Mouse (Mus musculus) liver, embryonic 11.5 days (tissue): Measurements from ENCODE around the gene Hexb. TPM values are rescaled to one million over a fixed set of nuclear protein-coding genes. Genes with fewer than 3 reads are reported as not detected.

ENCODE experiments used
- ATAC-seq: fragments of 200-750 bp; cut with Nextera tagmentation; replicated peaks from 2 replicates; pipeline ENCODE4 v1.8.0; 2017; ENCODE audit warnings: moderate number of reproducible peaks, mild to moderate bottlenecking, moderate TSS enrichment, moderate library complexity; ENCODE audit not compliant: low FRiP score
- DNase-seq: peaks from one replicate; pipeline ENCODE4 v3.0.0-alpha.2; 2017; ENCODE audit warnings: low spot score
- H3K27ac ChIP-seq: fragments of 300-500 bp; sonication (generic); 2 replicates; pipeline ENCODE4 v1.5.1; 2014; ENCODE audit warnings: mild to moderate bottlenecking, low read depth, low read length, control low read depth
- H3K27me3 ChIP-seq: fragments of 300-500 bp; sonication (generic); replicated peaks from 2 replicates; pipeline ENCODE4 v1.6.1; 2014; ENCODE audit warnings: low read length, mixed read lengths; ENCODE audit not compliant: control insufficient read depth, insufficient read depth
- H3K36me3 ChIP-seq: fragments of 300-500 bp; sonication (generic); 2 replicates; pipeline ENCODE4 v1.6.1; 2014; ENCODE audit warnings: mild to moderate bottlenecking, low read length, moderate library complexity, mixed read lengths; ENCODE audit not compliant: control insufficient read depth, insufficient read depth
- H3K4me1 ChIP-seq: fragments of 300-500 bp; sonication (generic); replicated peaks from 2 replicates; pipeline ENCODE4 v1.6.1; 2014; ENCODE audit warnings: low read length, mixed read lengths; ENCODE audit not compliant: control insufficient read depth, insufficient read depth
- H3K4me2 ChIP-seq: fragments of 300-500 bp; sonication (generic); 2 replicates; pipeline ENCODE4 v1.6.1; 2014; ENCODE audit warnings: mild to moderate bottlenecking, control low read depth, moderate library complexity
- H3K4me3 ChIP-seq: fragments of 300-500 bp; sonication (generic); 2 replicates; pipeline ENCODE4 v1.5.1; 2014; ENCODE audit warnings: low read depth, low read length, control low read depth
- H3K9ac ChIP-seq: fragments of 300-500 bp; sonication (generic); 2 replicates; pipeline ENCODE4 v1.6.1; 2014; ENCODE audit warnings: low read depth, low read length, control low read depth
- H3K9me3 ChIP-seq: fragments of 300-500 bp; sonication (generic); 2 replicates; pipeline ENCODE4 v1.6.1; 2016; ENCODE audit warnings: low read length, inconsistent platforms, mixed read lengths; ENCODE audit not compliant: control insufficient read depth
- WGBS: fragments of 180-500 bp; shearing (Covaris S2); extraction: QIAGEN DNeasy Blood & Tissue Kit; methylation state at CpG from one replicate; pipeline ENCODE4 v1.1.7; 2014; 5-methylcytosine and 5-hydroxymethylcytosine counted together
- polyA plus RNA-seq: library from polyadenylated mRNA; unstranded; fragments of >200 nt; fragmentation: Nextera tagmentation; extraction: Ambion mirVana; gene quantifications from 2 replicates; pipeline ENCODE4 v1.2.1, GENCODE M21; 2014

Gene Hexb
- polyA plus RNA-seq, 1 experiment from 2014 or later, result 21.8 TPM

GRCm38 (mm10) chr13:97233092-97233491 lies 34.9 kb upstream of the Hexb start:
- no peak overlapping the region for H3K4me3 ChIP-seq
- H3K27me3 ChIP-seq, result no peaks in the 10 kb centered on the region
- no peak overlapping the region for H3K9ac ChIP-seq
- WGBS, result 68% methylated on average over 2 of the region's 2 CpGs
- DNase-seq, result no peak
- no peaks in the 10 kb centered on the region for H3K4me1 ChIP-seq
- H3K9me3 ChIP-seq, result no peaks in the 10 kb centered on the region
- H3K27ac ChIP-seq, result no peak overlapping the region
- H3K36me3 ChIP-seq, result no peaks in the 10 kb centered on the region
- no peak overlapping the region for H3K4me2 ChIP-seq
- ATAC-seq, result no peak

GRCm38 (mm10) chr13:97230101-97230500 lies 31.9 kb upstream of the Hexb start:
- H3K4me3 ChIP-seq, result no peak overlapping the region
- H3K27ac ChIP-seq, result no peak overlapping the region
- no peak for DNase-seq
- 75% methylated on average over 3 of the region's 3 CpGs for WGBS
- no peaks in the 10 kb centered on the region for H3K27me3 ChIP-seq
- no peaks in the 10 kb centered on the region for H3K36me3 ChIP-seq
- no peak overlapping the region for H3K4me2 ChIP-seq
- H3K9ac ChIP-seq, result no peak overlapping the region
- H3K9me3 ChIP-seq, result no peaks in the 10 kb centered on the region
- no peak for ATAC-seq
- no peaks in the 10 kb centered on the region for H3K4me1 ChIP-seq

GRCm38 (mm10) chr13:97227795-97228194 lies 29.6 kb upstream of the Hexb start:
- H3K4me2 ChIP-seq, result no peak overlapping the region
- no peak for ATAC-seq
- H3K27me3 ChIP-seq, result no peaks in the 10 kb centered on the region
- no peaks in the 10 kb centered on the region for H3K9me3 ChIP-seq
- WGBS, result 81% methylated on average over 3 of the region's 3 CpGs
- no peak overlapping the region for H3K9ac ChIP-seq
- no peak overlapping the region for H3K4me3 ChIP-seq
- 0 out of 2 replicates have a peak, but pooled peaks cover 3% of the 10 kb centered on the region for H3K4me1 ChIP-seq
- no peaks in the 10 kb centered on the region for H3K36me3 ChIP-seq
- no peak for DNase-seq
- H3K27ac ChIP-seq, result no peak overlapping the region

- 70% methylated on average over 17 of the region's 17 CpGs for WGBS
- H3K36me3 ChIP-seq, result no peaks in the 10 kb centered on the region
- H3K4me1 ChIP-seq, result 0 out of 2 replicates have a peak, but pooled peaks cover 3% of the 10 kb centered on the region
- no peaks in the 10 kb centered on the region for H3K27me3 ChIP-seq
- ATAC-seq (no peak), DNase-seq (no peak)
- no peaks in the 10 kb centered on the region for H3K9me3 ChIP-seq
- no peak overlapping the region for H3K9ac ChIP-seq
- H3K4me2 ChIP-seq, result no peak overlapping the region
- H3K27ac ChIP-seq, result no peak overlapping the region
- no peak overlapping the region for H3K4me3 ChIP-seq
These were observed 27.0 kb upstream of the Hexb start for GRCm38 (mm10) chr13:97225130-97225529.

- Histone ChIP-seq H3K27me3 (no peaks in the 10 kb centered on the region), H3K4me2 (no peak overlapping the region), H3K27ac (no peak overlapping the region; the same call in 1 of the 2 replicates), H3K36me3 (no peaks in the 10 kb centered on the region), H3K9me3 (no peaks in the 10 kb centered on the region), H3K4me1 (0 out of 2 replicates have a peak, but pooled peaks cover 3% of the 10 kb centered on the region), H3K9ac (no peak overlapping the region), H3K4me3 (no peak overlapping the region)
- peak; percentile 60; the same call in 1 of the 2 replicates for ATAC-seq
- whole genome bisulfite sequencing, result 66% methylated on average over 10 of the region's 10 CpGs
- DNase-seq, result no peak
These were observed 26.3 kb upstream of the Hexb start for GRCm38 (mm10) chr13:97224341-97224982.

GRCm38 (mm10) chr13:97223856-97224255 lies 25.7 kb upstream of the Hexb start:
- ATAC-seq, result no peak
- H3K36me3 ChIP-seq, result no peaks in the 10 kb centered on the region

GRCm38 (mm10) chr13:97220022-97220421 lies 21.9 kb upstream of the Hexb start:
- no peak for ATAC-seq
- DNase-seq, result no peak

More at GRCm38 (mm10) chr13:97223856-97224255, 25.7 kb upstream of the Hexb start:
- Histone ChIP-seq H3K4me2 (no peak overlapping the region), H3K27ac (no peak overlapping the region), H3K4me3 (no peak overlapping the region), H3K9me3 (no peaks in the 10 kb centered on the region), H3K4me1 (0 out of 2 replicates have a peak, but pooled peaks cover 3% of the 10 kb centered on the region), H3K9ac (no peak overlapping the region), H3K27me3 (no peaks in the 10 kb centered on the region)
- no peak for DNase-seq
- 78% methylated on average over 8 of the region's 8 CpGs for WGBS

GRCm38 (mm10) chr13:97216196-97216595 lies 18.0 kb upstream of the Hexb start:
- ATAC-seq (no peak), DNase-seq (no peak)
- H3K4me2 ChIP-seq, result no peak overlapping the region
- no peak overlapping the region for H3K4me3 ChIP-seq
- 76% methylated on average over 5 of the region's 5 CpGs for WGBS
- no peaks in the 10 kb centered on the region for H3K27me3 ChIP-seq
- H3K27ac ChIP-seq, result no peak overlapping the region
- H3K9me3 ChIP-seq, result no peaks in the 10 kb centered on the region
- H3K36me3 ChIP-seq, result no peaks in the 10 kb centered on the region
- H3K9ac ChIP-seq, result no peak overlapping the region
- no peaks in the 10 kb centered on the region for H3K4me1 ChIP-seq

More at GRCm38 (mm10) chr13:97220022-97220421, 21.9 kb upstream of the Hexb start:
- H3K4me2 ChIP-seq, result no peak overlapping the region
- H3K27ac ChIP-seq, result no peak overlapping the region
- H3K9me3 ChIP-seq, result no peaks in the 10 kb centered on the region
- no peak overlapping the region for H3K9ac ChIP-seq
- no peaks in the 10 kb centered on the region for H3K27me3 ChIP-seq
- H3K4me3 ChIP-seq, result no peak overlapping the region
- 90% methylated on average over 3 of the region's 3 CpGs for WGBS
- H3K36me3 ChIP-seq, result no peaks in the 10 kb centered on the region
- 0 out of 2 replicates have a peak, but pooled peaks cover 3% of the 10 kb centered on the region for H3K4me1 ChIP-seq

GRCm38 (mm10) chr13:97215563-97215962 lies 17.4 kb upstream of the Hexb start:
- no peak overlapping the region for H3K4me3 ChIP-seq
- no peaks in the 10 kb centered on the region for H3K4me1 ChIP-seq
- 70% methylated on average over 4 of the region's 4 CpGs for WGBS
- H3K36me3 ChIP-seq, result no peaks in the 10 kb centered on the region
- DNase-seq, result no peak
- no peak for ATAC-seq
- H3K9ac ChIP-seq, result no peak overlapping the region
- H3K27me3 ChIP-seq, result no peaks in the 10 kb centered on the region
- H3K4me2 ChIP-seq, result no peak overlapping the region
- no peak overlapping the region for H3K27ac ChIP-seq
- H3K9me3 ChIP-seq, result no peaks in the 10 kb centered on the region
